Mouse (Mus musculus): ENCODE measurements at regions not wholly inside any gene's neighbourhood (a gene's known extent, or its start where the extent isn't known, plus 50 kb on each side); places are given as distances from the start of the nearest gene placed in this dataset.

- TF ChIP-seq POLR2A (IDR thresholded peaks at IDR 0.05; ENCODE audit: insufficient read depth, low read depth, low read length): no peak
- no peak for TF ChIP-seq CTCF (IDR thresholded peaks at IDR 0.05; ENCODE audit: insufficient read depth, low read depth, low read length)
These were observed 156.1 kb downstream of the Plpp3 start for GRCm38 (mm10) chr4:105313151-105313818.

Measured in olfactory bulb, adult 2 months (tissue).